Comparison of ENCODE assay signal across 8 mouse cellular contexts in genomic region chr11:80809993-80810821, GRCm38 (mm10). TPM values are rescaled to one million over a fixed set of nuclear protein-coding genes. Genes with fewer than 3 reads are reported as not detected.
DNase-seq lines count a peak whose midpoint lies in the region; ATAC-seq lines count a peak whose summit lies in the region.

Tmem98 (plus strand) TSS chr11:80810175.

- H3K9me3 ChIP-seq in embryonic facial prominence, embryonic 15.5 days (replicated peaks): no peaks in the 10 kb centered on the region
- no peaks in the 10 kb centered on the region for H3K9me3 ChIP-seq in midbrain, embryonic 10.5 days (replicated peaks)

- peak; percentile 36 for DNase-seq in cerebellum, adult 11-12 months
- DNase-seq in cerebellum, postnatal 4 days (ENCODE audit: low spot score in 2 of 2): no peak
- peak; percentile 46 to 52 for DNase-seq in adrenal gland, adult 18-20 months (ENCODE audit: low spot score in 2 of 2)
- DNase-seq in heart, postnatal 14 days: peak; percentile 59 to 61
- peak; percentile 18 to 36 for DNase-seq in layer of hippocampus, postnatal 36 days
- peak; percentile 71 for DNase-seq in midbrain, embryonic 10.5 days (ENCODE audit: low spot score)
- DNase-seq in urinary bladder, adult 2 months (ENCODE audit: low spot score): peak; percentile 51

- no peaks in the 10 kb centered on the region for H3K27me3 ChIP-seq in embryonic facial prominence, embryonic 15.5 days
- peaks cover 16% of the 10 kb centered on the region; the same call in 1 of the 2 replicates for H3K27me3 ChIP-seq in midbrain, embryonic 10.5 days (ENCODE audit: low read depth, poor library complexity, severe bottlenecking)

- H3K9ac ChIP-seq in embryonic facial prominence, embryonic 15.5 days: peak within 1 kb of the TSS; percentile 69

- H3K27ac ChIP-seq in embryonic facial prominence, embryonic 15.5 days (replicated peaks): peak within 1 kb of the TSS; percentile 72
- peak within 1 kb of the TSS; percentile 99 for H3K27ac ChIP-seq in midbrain, embryonic 10.5 days (replicated peaks)

- H3K4me1 ChIP-seq in embryonic facial prominence, embryonic 15.5 days: peaks cover 18% of the 10 kb centered on the region
- peaks cover 49% of the 10 kb centered on the region for H3K4me1 ChIP-seq in midbrain, embryonic 10.5 days

- H3K36me3 ChIP-seq in embryonic facial prominence, embryonic 15.5 days: peaks cover 12% of the 10 kb centered on the region
- H3K36me3 ChIP-seq in midbrain, embryonic 10.5 days: peaks cover 35% of the 10 kb centered on the region

- 1% methylated on average over 44 of the region's 54 CpGs for WGBS in embryonic facial prominence, embryonic 15.5 days
- WGBS in midbrain, embryonic 10.5 days: under 1% methylated on average over 50 of the region's 54 CpGs

- ATAC-seq in embryonic facial prominence, embryonic 15.5 days (ENCODE audit: insufficient number of reproducible peaks, low FRiP score, low TSS enrichment, low read depth): peak; percentile 62; the same call in 1 of the 2 replicates

- H3K4me3 ChIP-seq in embryonic facial prominence, embryonic 15.5 days (replicated peaks): peak within 1 kb of the TSS; percentile 57
- peak within 1 kb of the TSS; percentile 71 for H3K4me3 ChIP-seq in midbrain, embryonic 10.5 days

- H3K4me2 ChIP-seq in embryonic facial prominence, embryonic 15.5 days (replicated peaks): peak within 1 kb of the TSS; percentile 82

- intact Hi-C loops in heart, postnatal 14 days (cut with DNase I): no loop called here

RNA-seq across cellular contexts. Expression of gene Tmem98, which starts in this region (rescaled TPM):
- 10 to 100 TPM; 23.5 to 71.9 TPM for total RNA-seq in adrenal gland, adult 18-20 months (2021)
- 70.0 and 73.3 TPM in 2 replicates for polyA plus RNA-seq in embryonic facial prominence, embryonic 15.5 days (2015; fragmentation: Nextera tagmentation; extraction: Ambion mirVana)
- 10 to 100 TPM; 17.7 to 18.6 TPM for total RNA-seq in heart, postnatal 14 days (2021)
- 1 to 10 TPM; 7.3 to 8.0 TPM for total RNA-seq in layer of hippocampus, postnatal 36 days (2021)
- 94.5 and 98.0 TPM in 2 replicates for polyA plus RNA-seq in midbrain, embryonic 10.5 days (2016; fragmentation: Nextera tagmentation; extraction: Ambion mirVana)
- polyA plus RNA-seq in urinary bladder, adult 2 months (2012; rRNA removed): 66.0 and 70.3 TPM in 2 replicates

Comparison
In these comparisons a context has a peak if more than half of its experiments do, and no peak if none do; other contexts are left out.
1. DNase-seq: peak in cerebellum, adult 11-12 months (single experiment), adrenal gland, adult 18-20 months (2 of 2), heart, postnatal 14 days (2 of 2), layer of hippocampus, postnatal 36 days (2 of 2), midbrain, embryonic 10.5 days (single experiment) and urinary bladder, adult 2 months (single experiment); none in cerebellum, postnatal 4 days (0 of 2).